17 mouse cellular contexts compared by ENCODE assay signal in the genomic region with DNA sequence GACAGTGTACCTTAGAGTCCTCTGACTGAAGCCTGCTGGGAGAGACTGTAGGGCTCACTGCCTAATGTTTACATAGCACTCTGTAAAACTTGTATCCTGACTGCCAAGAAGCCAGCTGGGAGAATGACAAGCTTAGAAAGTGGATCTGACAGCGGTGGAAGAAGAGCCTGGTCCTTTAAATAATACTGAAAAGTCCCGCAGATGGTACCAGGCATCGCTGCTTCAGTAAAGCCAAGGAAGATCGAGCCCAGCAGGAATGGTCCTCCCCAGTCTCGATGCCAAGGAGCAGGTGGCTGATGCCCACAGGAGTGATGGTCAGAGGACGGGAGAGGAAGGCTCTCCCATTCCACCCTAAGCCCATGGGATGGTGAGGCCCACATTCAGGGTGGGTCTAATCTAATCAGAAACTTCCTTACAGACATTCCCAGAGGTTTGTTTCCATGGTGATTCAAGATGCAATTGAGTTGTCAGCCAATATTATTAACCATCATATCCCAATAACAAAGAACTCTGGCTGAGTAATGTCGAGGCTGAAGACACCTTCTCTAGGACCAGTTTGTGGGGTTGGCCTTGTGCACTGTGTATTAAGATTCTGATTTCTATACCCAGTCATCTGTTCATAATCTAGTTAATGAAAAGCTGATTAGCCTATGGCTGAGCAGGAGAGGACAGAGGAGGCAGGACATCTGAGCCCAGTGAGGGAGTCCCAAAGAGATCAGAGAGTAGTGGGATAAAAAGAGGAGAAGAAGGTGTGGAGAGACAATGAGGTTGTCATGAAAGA.
DNase-seq lines count a peak whose midpoint lies in the region; ATAC-seq and TF ChIP-seq lines count a peak whose summit lies in the region.
"Had no signal": no experiment of that assay in that cellular context is flagged by ENCODE, and none has a peak within 500 bp of the region (broad histone marks: within the 10 kb centered on the region; RNA-seq: fewer than 3 reads in every experiment).

No protein-coding gene starts in this region.

- no peaks in the 10 kb centered on the region for H3K27me3 ChIP-seq in hindbrain, embryonic 14.5 days (ENCODE audit: control insufficient read depth, insufficient read depth, low read length)
- H3K27me3 ChIP-seq in hindbrain, embryonic 12.5 days, result no peaks in the 10 kb centered on the region
- no peaks in the 10 kb centered on the region for H3K27me3 ChIP-seq in midbrain, postnatal 0 days (ENCODE audit: insufficient read depth, low read length)
- H3K27me3 ChIP-seq in midbrain, embryonic 14.5 days (ENCODE audit: control insufficient read depth, insufficient read depth, low read length), result no peaks in the 10 kb centered on the region
- no peaks in the 10 kb centered on the region for H3K27me3 ChIP-seq in hindbrain, postnatal 0 days (ENCODE audit: insufficient read depth, low read length)
- H3K27me3 ChIP-seq: neural tube, embryonic 13.5 days had no signal

- peak; percentile 65; the same call in 1 of the 2 replicates for ATAC-seq in hindbrain, embryonic 14.5 days (ENCODE audit: low FRiP score)
- ATAC-seq in hindbrain, embryonic 12.5 days (ENCODE audit: low FRiP score), result no peak
- peak; percentile 58; the same call in 1 of the 2 replicates for ATAC-seq in midbrain, postnatal 0 days (ENCODE audit: low FRiP score)
- ATAC-seq in midbrain, embryonic 14.5 days (ENCODE audit: low FRiP score, low TSS enrichment), result no peak
- peak; percentile 80 for ATAC-seq in hindbrain, postnatal 0 days
- ATAC-seq: intestine, embryonic 16.5 days had no signal

- H3K4me1 ChIP-seq in hindbrain, embryonic 14.5 days (replicated peaks; ENCODE audit: control insufficient read depth, insufficient read depth, low read length), result no peaks in the 10 kb centered on the region
- no peaks in the 10 kb centered on the region for H3K4me1 ChIP-seq in hindbrain, embryonic 12.5 days
- 0 out of 2 replicates have a peak, but pooled peaks cover 5% of the 10 kb centered on the region for H3K4me1 ChIP-seq in midbrain, postnatal 0 days (ENCODE audit: insufficient read depth, low read length)
- no peaks in the 10 kb centered on the region for H3K4me1 ChIP-seq in midbrain, embryonic 14.5 days (ENCODE audit: control insufficient read depth, insufficient read depth, low read length)
- H3K4me1 ChIP-seq in hindbrain, postnatal 0 days (ENCODE audit: insufficient read depth, low read length), result 0 out of 2 replicates have a peak, but pooled peaks cover 4% of the 10 kb centered on the region
- H3K4me1 ChIP-seq: heart, embryonic 10.5 days; neural tube, embryonic 13.5 days had no signal

- H3K9ac ChIP-seq in hindbrain, embryonic 14.5 days, result no peak overlapping the region
- no peak overlapping the region for H3K9ac ChIP-seq in hindbrain, embryonic 12.5 days
- H3K9ac ChIP-seq in midbrain, postnatal 0 days (replicated peaks; ENCODE audit: low read length, poor library complexity, severe bottlenecking), result no peak overlapping the region
- H3K9ac ChIP-seq in midbrain, embryonic 14.5 days (replicated peaks; ENCODE audit: low read length), result no peak overlapping the region
- H3K9ac ChIP-seq in hindbrain, postnatal 0 days (replicated peaks; ENCODE audit: low read length), result no peak overlapping the region
- H3K9ac ChIP-seq: neural tube, embryonic 13.5 days had no signal

- no peaks in the 10 kb centered on the region for H3K36me3 ChIP-seq in hindbrain, embryonic 14.5 days (replicated peaks; ENCODE audit: control insufficient read depth, insufficient read depth)
- no peaks in the 10 kb centered on the region for H3K36me3 ChIP-seq in hindbrain, embryonic 12.5 days
- H3K36me3 ChIP-seq in midbrain, postnatal 0 days (ENCODE audit: insufficient read depth, low read length), result no peaks in the 10 kb centered on the region
- H3K36me3 ChIP-seq in midbrain, embryonic 14.5 days (ENCODE audit: control insufficient read depth, insufficient read depth, low read length), result no peaks in the 10 kb centered on the region
- no peaks in the 10 kb centered on the region for H3K36me3 ChIP-seq in hindbrain, postnatal 0 days (ENCODE audit: insufficient read depth, low read length)
- H3K36me3 ChIP-seq: forebrain, embryonic 10.5 days; heart, embryonic 10.5 days; neural tube, embryonic 13.5 days had no signal

- TF ChIP-seq CTCF in midbrain, postnatal 0 days (IDR thresholded peaks at IDR 0.05), result no peak
- TF ChIP-seq CTCF in hindbrain, postnatal 0 days (IDR thresholded peaks at IDR 0.05; ENCODE audit: low read depth), result no peak

- no peaks in the 10 kb centered on the region for H3K9me3 ChIP-seq in hindbrain, embryonic 14.5 days (ENCODE audit: control insufficient read depth, low read length)
- no peaks in the 10 kb centered on the region for H3K9me3 ChIP-seq in hindbrain, embryonic 12.5 days (replicated peaks)
- H3K9me3 ChIP-seq in midbrain, postnatal 0 days (ENCODE audit: low read length), result 0 out of 2 replicates have a peak, but pooled peaks cover 2% of the 10 kb centered on the region
- H3K9me3 ChIP-seq in midbrain, embryonic 14.5 days (ENCODE audit: control insufficient read depth, low read length), result no peaks in the 10 kb centered on the region
- no peaks in the 10 kb centered on the region for H3K9me3 ChIP-seq in hindbrain, postnatal 0 days (ENCODE audit: low read length)
- H3K9me3 ChIP-seq: forebrain, embryonic 10.5 days; heart, embryonic 10.5 days; neural tube, embryonic 13.5 days had no signal

- DNase-seq in hindbrain, embryonic 14.5 days (ENCODE audit: low spot score), result peak; percentile 34
- peak; percentile 83 for DNase-seq in midbrain, postnatal 0 days (ENCODE audit: low spot score)
- no peak for DNase-seq in midbrain, embryonic 14.5 days
- peak; percentile 14 for DNase-seq in cerebellum, adult 8-10 months
- DNase-seq in hindbrain, postnatal 0 days (ENCODE audit: low spot score), result peak; percentile 78
- no peak for DNase-seq in gastrocnemius, postnatal 10 days
- no peak for DNase-seq in testis, postnatal 14 days (ENCODE audit: low spot score)
- DNase-seq: gastrocnemius, postnatal 14 days; layer of hippocampus, adult 9-11 months; spleen, adult 18-20 months; thymus, postnatal 14 days had no signal

- no peak overlapping the region for H3K4me3 ChIP-seq in hindbrain, embryonic 14.5 days (replicated peaks; ENCODE audit: low read length)
- no peak overlapping the region for H3K4me3 ChIP-seq in hindbrain, embryonic 12.5 days
- no peak overlapping the region for H3K4me3 ChIP-seq in midbrain, postnatal 0 days (ENCODE audit: low read depth, low read length)
- H3K4me3 ChIP-seq in midbrain, embryonic 14.5 days (replicated peaks; ENCODE audit: low read depth, low read length), result no peak overlapping the region
- H3K4me3 ChIP-seq in hindbrain, postnatal 0 days (ENCODE audit: low read length), result no peak overlapping the region
- H3K4me3 ChIP-seq: forebrain, embryonic 10.5 days; heart, embryonic 10.5 days; neural tube, embryonic 13.5 days had no signal

- no peak overlapping the region for H3K27ac ChIP-seq in hindbrain, embryonic 14.5 days
- H3K27ac ChIP-seq in hindbrain, embryonic 12.5 days, result no peak overlapping the region
- H3K27ac ChIP-seq in midbrain, postnatal 0 days (ENCODE audit: low read depth, low read length), result no peak overlapping the region
- H3K27ac ChIP-seq in midbrain, embryonic 14.5 days (replicated peaks; ENCODE audit: low read depth, low read length), result no peak overlapping the region
- H3K27ac ChIP-seq in hindbrain, postnatal 0 days, result no peak overlapping the region
- H3K27ac ChIP-seq: forebrain, embryonic 10.5 days; heart, embryonic 10.5 days; macrophage; neural tube, embryonic 13.5 days had no signal

- H3K4me2 ChIP-seq in hindbrain, embryonic 14.5 days (replicated peaks), result no peak overlapping the region
- no peak overlapping the region for H3K4me2 ChIP-seq in hindbrain, embryonic 12.5 days (replicated peaks)
- no peak overlapping the region for H3K4me2 ChIP-seq in midbrain, postnatal 0 days (ENCODE audit: low read depth, low read length, poor library complexity, severe bottlenecking)
- no peak overlapping the region for H3K4me2 ChIP-seq in midbrain, embryonic 14.5 days (ENCODE audit: low read length)
- no peak overlapping the region for H3K4me2 ChIP-seq in hindbrain, postnatal 0 days (ENCODE audit: low read depth, low read length)
- H3K4me2 ChIP-seq: neural tube, embryonic 13.5 days had no signal

- WGBS in hindbrain, embryonic 14.5 days, result 71% methylated on average over 7 of the region's 7 CpGs
- WGBS in hindbrain, embryonic 12.5 days, result 83% methylated on average over 7 of the region's 7 CpGs
- 62% methylated on average over 7 of the region's 7 CpGs for WGBS in midbrain, postnatal 0 days
- 66% methylated on average over 7 of the region's 7 CpGs for WGBS in midbrain, embryonic 14.5 days
- WGBS in hindbrain, postnatal 0 days, result 38% methylated on average over 7 of the region's 7 CpGs

Comparison
In these comparisons a context has a peak if more than half of its experiments do, and no peak if none do; other contexts are left out.
1. ATAC-seq: peak in hindbrain, embryonic 14.5 days (single experiment), midbrain, postnatal 0 days (single experiment) and hindbrain, postnatal 0 days (single experiment); none in hindbrain, embryonic 12.5 days (single experiment) and midbrain, embryonic 14.5 days (single experiment).
2. DNase-seq: peak in hindbrain, embryonic 14.5 days (single experiment), midbrain, postnatal 0 days (single experiment), cerebellum, adult 8-10 months (single experiment) and hindbrain, postnatal 0 days (single experiment); none in midbrain, embryonic 14.5 days (single experiment), gastrocnemius, postnatal 10 days (single experiment) and testis, postnatal 14 days (single experiment).